Comparison of ENCODE assay signal across 18 mouse cellular contexts in the genomic region with DNA sequence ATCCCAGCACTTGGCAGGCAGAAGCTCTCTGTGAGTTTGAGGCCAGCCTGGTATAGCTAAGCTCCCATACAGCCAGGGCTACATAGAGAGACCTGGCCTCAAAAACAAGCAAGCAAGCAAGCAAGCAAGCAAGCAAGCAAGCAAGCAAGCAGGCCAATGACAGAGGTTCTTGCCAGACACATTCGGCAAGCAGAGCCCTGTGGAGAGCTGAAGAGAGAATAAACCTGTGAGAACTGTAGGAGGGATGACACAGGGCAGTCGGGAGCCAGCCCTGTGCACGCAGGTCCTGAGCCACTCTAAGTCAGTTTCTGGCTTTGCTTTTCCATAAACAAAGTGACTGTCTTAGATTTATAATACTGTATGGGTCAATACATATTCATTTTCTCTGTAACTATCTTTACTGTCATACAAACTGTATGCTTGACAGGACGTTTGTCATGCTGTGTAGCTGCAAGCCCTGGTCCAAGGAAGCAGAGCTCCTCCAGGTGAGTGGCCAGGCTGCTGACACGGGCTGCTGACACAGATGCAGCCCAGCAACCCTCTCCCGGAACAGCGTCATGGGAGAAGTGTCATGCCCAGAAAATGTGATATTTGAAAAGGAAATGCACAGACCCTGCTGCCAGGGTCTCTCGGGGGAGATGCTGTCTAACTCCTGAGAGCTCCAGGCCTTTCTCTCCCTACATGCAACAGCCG. TPM values are rescaled to one million over a fixed set of nuclear protein-coding genes. Genes with fewer than 3 reads are reported as not detected.
DNase-seq lines count a peak whose midpoint lies in the region; ATAC-seq lines count a peak whose summit lies in the region.
"Had no signal": no experiment of that assay in that cellular context is flagged by ENCODE, and none has a peak within 500 bp of the region (broad histone marks: within the 10 kb centered on the region; RNA-seq: fewer than 3 reads in every experiment).

No protein-coding gene starts in this region.

- H3K9ac ChIP-seq in midbrain, embryonic 15.5 days: no peak overlapping the region
- H3K9ac ChIP-seq: forebrain, embryonic 12.5 days; limb, embryonic 12.5 days; liver, embryonic 13.5 days had no signal

- H3K36me3 ChIP-seq in midbrain, embryonic 15.5 days (replicated peaks): no peaks in the 10 kb centered on the region
- H3K36me3 ChIP-seq: forebrain, embryonic 12.5 days; limb, embryonic 12.5 days; liver, embryonic 13.5 days had no signal

- ATAC-seq in frontal cortex, adult (ENCODE audit: low TSS enrichment): peak; percentile 34; the same call in 1 of the 2 replicates
- ATAC-seq in midbrain, embryonic 15.5 days (replicated peaks): no peak

- peak overlapping the region; percentile 47 for H3K27ac ChIP-seq in midbrain, embryonic 15.5 days
- H3K27ac ChIP-seq: forebrain, embryonic 12.5 days; limb, embryonic 12.5 days; liver, embryonic 13.5 days had no signal

- H3K4me2 ChIP-seq in midbrain, embryonic 15.5 days: no peak overlapping the region
- H3K4me2 ChIP-seq: forebrain, embryonic 12.5 days; heart, embryonic 11.5 days; limb, embryonic 12.5 days; liver, embryonic 13.5 days had no signal

- no peak for DNase-seq in frontal cortex, adult 2 months (ENCODE audit: extremely low spot score in 1 of 2, low spot score in 1 of 2)
- DNase-seq in cerebellum, adult 11-12 months: peak; percentile 78
- DNase-seq in cerebellum, postnatal 10 days: peak; percentile 64 to 72
- DNase-seq in heart, postnatal 14 days: no peak
- DNase-seq in kidney, adult 8-10 months: no peak
- DNase-seq: adrenal gland, postnatal 10 days; B cell, adult 2 months; heart, postnatal 36 days; kidney, adult 11 months; kidney, postnatal 14 days; layer of hippocampus, adult 9-11 months; liver, embryonic 13.5 days; spleen, adult 18-20 months had no signal

- H3K9me3 ChIP-seq in midbrain, embryonic 15.5 days: no peaks in the 10 kb centered on the region
- H3K9me3 ChIP-seq: forebrain, embryonic 12.5 days; limb, embryonic 12.5 days; liver, embryonic 13.5 days had no signal

- H3K27me3 ChIP-seq in midbrain, embryonic 15.5 days (replicated peaks): no peaks in the 10 kb centered on the region
- H3K27me3 ChIP-seq: forebrain, embryonic 12.5 days; limb, embryonic 12.5 days; liver, embryonic 13.5 days had no signal

- 44% methylated on average over 9 of the region's 9 CpGs for WGBS in midbrain, embryonic 15.5 days

- intact Hi-C loops in heart, postnatal 14 days (cut with DNase I): no loop called here

- peaks cover 26% of the 10 kb centered on the region for H3K4me1 ChIP-seq in midbrain, embryonic 15.5 days
- H3K4me1 ChIP-seq: limb, embryonic 12.5 days; liver, embryonic 13.5 days had no signal

- H3K4me3 ChIP-seq in midbrain, embryonic 15.5 days: no peak overlapping the region
- H3K4me3 ChIP-seq: forebrain, embryonic 12.5 days; limb, embryonic 12.5 days; liver, embryonic 13.5 days had no signal

RNA-seq across cellular contexts. Expression of a gene that starts 51.3 kb away (rescaled TPM):
- polyA plus RNA-seq in frontal cortex, adult 2 months (2012; rRNA removed): 68.6 and 83.9 TPM in 2 replicates
- polyA plus RNA-seq in midbrain, embryonic 15.5 days (2015; fragmentation: Nextera tagmentation; extraction: Ambion mirVana): 15.2 and 17.0 TPM in 2 replicates
- under 1 TPM; 0.05 TPM for total RNA-seq in heart, postnatal 14 days (2021)

Comparison
In these comparisons a context has a peak if more than half of its experiments do, and no peak if none do; other contexts are left out.
1. DNase-seq: peak in cerebellum, adult 11-12 months (single experiment) and cerebellum, postnatal 10 days (2 of 2); none in frontal cortex, adult 2 months (0 of 2), heart, postnatal 14 days (0 of 2) and kidney, adult 8-10 months (0 of 2).